Mouse (Mus musculus) midbrain, embryonic 13.5 days (tissue): ENCODE measurements around the gene Ints14. TPM values are rescaled to one million over a fixed set of nuclear protein-coding genes. Genes with fewer than 3 reads are reported as not detected.
"Not testable (repeated sequence)": the region's sequence is repeated elsewhere in the genome, so short reads cannot be mapped to it uniquely, and the experiment has no call there.

ENCODE experiments used
- ATAC-seq: fragments of 200-750 bp; cut with Nextera tagmentation; 2 replicates; pipeline ENCODE4 v1.8.0; 2017; ENCODE audit warnings: mild to moderate bottlenecking, moderate TSS enrichment, moderate library complexity
- H3K27ac ChIP-seq: fragments of 300-500 bp; sonication (generic); 2 replicates; pipeline ENCODE4 v1.5.1; 2015; ENCODE audit warnings: inconsistent platforms, mild to moderate bottlenecking, moderate library complexity
- H3K27me3 ChIP-seq: fragments of 300-500 bp; sonication (generic); 2 replicates; pipeline ENCODE4 v1.6.1; 2015; ENCODE audit warnings: mild to moderate bottlenecking, inconsistent platforms
- H3K36me3 ChIP-seq: fragments of 300-500 bp; sonication (generic); 2 replicates; pipeline ENCODE4 v1.6.1; 2015; ENCODE audit warnings: mild to moderate bottlenecking, inconsistent platforms
- H3K4me1 ChIP-seq: fragments of 300-500 bp; sonication (generic); replicated peaks from 2 replicates; pipeline ENCODE4 v1.6.1; 2015; ENCODE audit warnings: inconsistent platforms
- H3K4me2 ChIP-seq: fragments of 300-500 bp; sonication (generic); replicated peaks from 2 replicates; pipeline ENCODE4 v1.6.1; 2015; ENCODE audit warnings: moderate library complexity, mild to moderate bottlenecking, inconsistent platforms
- H3K4me3 ChIP-seq: fragments of 300-500 bp; sonication (generic); replicated peaks from 2 replicates; pipeline ENCODE4 v1.5.1; 2015; ENCODE audit warnings: mild to moderate bottlenecking, inconsistent platforms
- H3K9ac ChIP-seq: fragments of 300-500 bp; sonication (generic); replicated peaks from 2 replicates; pipeline ENCODE4 v1.6.1; 2015; ENCODE audit warnings: mild to moderate bottlenecking, inconsistent platforms
- H3K9me3 ChIP-seq: fragments of 300-500 bp; sonication (generic); 2 replicates; pipeline ENCODE4 v1.6.1; 2016; ENCODE audit warnings: mild to moderate bottlenecking, inconsistent platforms
- WGBS: fragments of 180-500 bp; shearing (Covaris S2); methylation state at CpG from one replicate; pipeline ENCODE4 v1.1.7; 2015; 5-methylcytosine and 5-hydroxymethylcytosine counted together
- polyA plus RNA-seq: library from polyadenylated mRNA; unstranded; fragments of >200 nt; fragmentation: Nextera tagmentation; extraction: Ambion mirVana; gene quantifications from 2 replicates; pipeline ENCODE4 v1.2.1, GENCODE M21; 2015

The Ints14 gene
- polyA plus RNA-seq, 1 experiment from 2014 or later: 50.3 TPM

- WGBS: 73% methylated on average over 3 of the region's 3 CpGs
- Histone ChIP-seq H3K27ac (no peak overlapping the region), H3K27me3 (peaks cover 10% of the 10 kb centered on the region; the same call in 1 of the 2 replicates), H3K9ac (no peak overlapping the region), H3K4me2 (no peak overlapping the region), H3K4me1 (peaks cover 18% of the 10 kb centered on the region), H3K36me3 (no peaks in the 10 kb centered on the region), H3K4me3 (no peak overlapping the region), H3K9me3 (no peaks in the 10 kb centered on the region)
- no peak for ATAC-seq
Measured at GRCm38 (mm10) chr9:64957276-64957675, 3.4 kb upstream of the Ints14 start.

GRCm38 (mm10) chr9:64960978-64961320 is 244 bp downstream of the Ints14 start:
- Histone ChIP-seq H3K4me1 (peaks cover 20% of the 10 kb centered on the region), H3K36me3 (peaks cover 23% of the 10 kb centered on the region), H3K27ac (peak overlapping the region; percentile 84), H3K9me3 (no peaks in the 10 kb centered on the region), H3K9ac (peak overlapping the region; percentile 92), H3K27me3 (no peaks in the 10 kb centered on the region), H3K4me3 (peak overlapping the region; percentile 83), H3K4me2 (peak overlapping the region; percentile 73)
- WGBS: 0% methylated on average over 17 of the region's 17 CpGs
- ATAC-seq: peak; percentile 88; the same call in 1 of the 2 replicates

- Histone ChIP-seq H3K36me3 (peaks cover 96% of the 10 kb centered on the region), H3K4me1 (no peaks in the 10 kb centered on the region), H3K4me2 (no peak overlapping the region), H3K4me3 (no peak overlapping the region), H3K9me3 (no peaks in the 10 kb centered on the region), H3K27ac (no peak overlapping the region), H3K27me3 (no peaks in the 10 kb centered on the region), H3K9ac (no peak overlapping the region)
- ATAC-seq: no peak
- 83% methylated on average over 3 of the region's 3 CpGs for WGBS
Measured at GRCm38 (mm10) chr9:64980548-64980947, 19.8 kb downstream of the Ints14 start.

GRCm38 (mm10) chr9:64981904-64982303 is 21.2 kb downstream of the Ints14 start:
- H3K9ac ChIP-seq: no peak overlapping the region

GRCm38 (mm10) chr9:64985037-64985794 is 24.5 kb downstream of the Ints14 start:
- Histone ChIP-seq H3K27ac (peak overlapping the region; percentile 36), H3K4me2 (no peak overlapping the region), H3K4me1 (no peaks in the 10 kb centered on the region), H3K36me3 (peaks cover 97% of the 10 kb centered on the region), H3K9me3 (no peaks in the 10 kb centered on the region), H3K4me3 (no peak overlapping the region), H3K9ac (no peak overlapping the region), H3K27me3 (no peaks in the 10 kb centered on the region)
- WGBS: 81% methylated on average over 8 of the region's 8 CpGs
- no peak for ATAC-seq

More at GRCm38 (mm10) chr9:64981904-64982303, 21.2 kb downstream of the Ints14 start:
- H3K9me3 ChIP-seq: no peaks in the 10 kb centered on the region
- ATAC-seq: no peak
- no peak overlapping the region for H3K4me2 ChIP-seq
- H3K27ac ChIP-seq: no peak overlapping the region
- 77% methylated on average over 1 of the region's 1 CpGs for WGBS
- H3K4me1 ChIP-seq: no peaks in the 10 kb centered on the region
- H3K36me3 ChIP-seq: peaks cover 97% of the 10 kb centered on the region
- H3K4me3 ChIP-seq: no peak overlapping the region
- no peaks in the 10 kb centered on the region for H3K27me3 ChIP-seq

GRCm38 (mm10) chr9:64985807-64986206 is 25.1 kb downstream of the Ints14 start:
- no peaks in the 10 kb centered on the region for H3K27me3 ChIP-seq

GRCm38 (mm10) chr9:64987651-64988050 is 26.9 kb downstream of the Ints14 start:
- 88% methylated on average over 2 of the region's 2 CpGs for WGBS
- Histone ChIP-seq H3K36me3 (peaks cover 93% of the 10 kb centered on the region), H3K4me3 (no peak overlapping the region)

More at GRCm38 (mm10) chr9:64985807-64986206, 25.1 kb downstream of the Ints14 start:
- Histone ChIP-seq H3K4me3 (no peak overlapping the region), H3K4me2 (no peak overlapping the region), H3K9ac (no peak overlapping the region), H3K27ac (peak overlapping the region; percentile 36), H3K4me1 (no peaks in the 10 kb centered on the region), H3K36me3 (peaks cover 97% of the 10 kb centered on the region), H3K9me3 (no peaks in the 10 kb centered on the region)
- ATAC-seq: no peak
- WGBS: 85% methylated on average over 9 of the region's 9 CpGs

GRCm38 (mm10) chr9:64988443-64988842 is 27.7 kb downstream of the Ints14 start:
- Histone ChIP-seq H3K9ac (no peak overlapping the region), H3K4me3 (no peak overlapping the region), H3K36me3 (peaks cover 91% of the 10 kb centered on the region), H3K27me3 (no peaks in the 10 kb centered on the region), H3K4me2 (no peak overlapping the region), H3K27ac (no peak overlapping the region), H3K4me1 (no peaks in the 10 kb centered on the region), H3K9me3 (no peaks in the 10 kb centered on the region)
- no peak for ATAC-seq
- 93% methylated on average over 6 of the region's 6 CpGs for WGBS

More at GRCm38 (mm10) chr9:64987651-64988050, 26.9 kb downstream of the Ints14 start:
- H3K27me3 ChIP-seq: no peaks in the 10 kb centered on the region
- no peaks in the 10 kb centered on the region for H3K4me1 ChIP-seq
- no peak overlapping the region for H3K9ac ChIP-seq
- no peak for ATAC-seq
- no peak overlapping the region for H3K27ac ChIP-seq
- no peak overlapping the region for H3K4me2 ChIP-seq
- no peaks in the 10 kb centered on the region for H3K9me3 ChIP-seq

GRCm38 (mm10) chr9:64990291-64990690 is 29.6 kb downstream of the Ints14 start:
- Histone ChIP-seq H3K27me3 (no peaks in the 10 kb centered on the region), H3K4me2 (no peak overlapping the region), H3K36me3 (peaks cover 88% of the 10 kb centered on the region), H3K27ac (no peak overlapping the region), H3K9ac (no peak overlapping the region), H3K4me3 (no peak overlapping the region), H3K9me3 (no peaks in the 10 kb centered on the region), H3K4me1 (no peaks in the 10 kb centered on the region)
- 96% methylated on average over 7 of the region's 7 CpGs for WGBS
- ATAC-seq: no peak

GRCm38 (mm10) chr9:64995464-64995863 is 34.8 kb downstream of the Ints14 start:
- not testable (repeated sequence) for H3K4me2 ChIP-seq, H3K4me1 ChIP-seq, ATAC-seq, H3K4me3 ChIP-seq, H3K9me3 ChIP-seq, H3K27me3 ChIP-seq, H3K27ac ChIP-seq, H3K9ac ChIP-seq
- peaks cover 78% of the 10 kb centered on the region for H3K36me3 ChIP-seq
- 97% methylated on average over 1 of the region's 1 CpGs for WGBS

- Histone ChIP-seq H3K4me1 (0 out of 2 replicates have a peak, but pooled peaks cover 3% of the 10 kb centered on the region), H3K9ac (no peak overlapping the region), H3K4me3 (no peak overlapping the region), H3K27me3 (no peaks in the 10 kb centered on the region), H3K27ac (0 out of 2 replicates have a peak overlapping the region, but pooled peaks have one; percentile 41), H3K36me3 (peaks cover 81% of the 10 kb centered on the region), H3K9me3 (no peaks in the 10 kb centered on the region), H3K4me2 (no peak overlapping the region)
- 51% methylated on average over 4 of the region's 4 CpGs for WGBS
- ATAC-seq: no peak
Measured at GRCm38 (mm10) chr9:65001481-65001880, 40.8 kb downstream of the Ints14 start.

- H3K36me3 ChIP-seq: peaks cover 73% of the 10 kb centered on the region
Measured at GRCm38 (mm10) chr9:65005737-65006136, 45.0 kb downstream of the Ints14 start.

More at GRCm38 (mm10) chr9:65005737-65006136, 45.0 kb downstream of the Ints14 start:
- 0 out of 2 replicates have a peak, but pooled peaks cover 3% of the 10 kb centered on the region for H3K4me1 ChIP-seq
- H3K27me3 ChIP-seq: no peaks in the 10 kb centered on the region
- no peak overlapping the region for H3K4me2 ChIP-seq
- H3K9ac ChIP-seq: no peak overlapping the region
- H3K27ac ChIP-seq: no peak overlapping the region
- WGBS: 95% methylated on average over 8 of the region's 8 CpGs
- H3K9me3 ChIP-seq: no peaks in the 10 kb centered on the region
- no peak for ATAC-seq
- no peak overlapping the region for H3K4me3 ChIP-seq
